Mouse (Mus musculus) testis, postnatal 10 days (tissue): ENCODE measurements at regions not wholly inside any gene's neighbourhood (a gene's known extent, or its start where the extent isn't known, plus 50 kb on each side); places are given as distances from the start of the nearest gene placed in this dataset.

Experiments
- DNase-seq: peaks from one replicate; pipeline ENCODE4 v3.0.0; 2021; ENCODE audit warnings: low spot score

DNA sequence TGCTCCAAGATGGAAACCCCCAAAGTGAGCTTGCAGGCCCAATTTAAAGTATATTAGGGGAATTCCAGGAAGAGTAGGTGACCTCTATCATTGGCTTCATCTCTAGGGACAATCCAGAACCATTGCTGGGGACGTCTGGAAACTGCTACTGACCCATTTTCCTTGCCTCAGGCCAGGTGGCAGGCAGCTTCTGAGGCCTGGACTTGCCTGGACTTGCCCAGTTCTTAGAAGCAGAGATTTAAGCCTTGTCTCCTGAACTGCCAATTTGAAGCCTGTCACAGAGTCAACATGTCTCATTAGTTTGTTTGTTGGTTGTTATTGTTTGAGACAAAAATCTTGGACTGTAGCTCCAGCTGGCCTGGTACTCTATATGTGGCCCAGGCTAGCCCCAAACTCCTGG, 151.1 kb downstream of the Sp3 start:
- no peak for DNase-seq

DNA sequence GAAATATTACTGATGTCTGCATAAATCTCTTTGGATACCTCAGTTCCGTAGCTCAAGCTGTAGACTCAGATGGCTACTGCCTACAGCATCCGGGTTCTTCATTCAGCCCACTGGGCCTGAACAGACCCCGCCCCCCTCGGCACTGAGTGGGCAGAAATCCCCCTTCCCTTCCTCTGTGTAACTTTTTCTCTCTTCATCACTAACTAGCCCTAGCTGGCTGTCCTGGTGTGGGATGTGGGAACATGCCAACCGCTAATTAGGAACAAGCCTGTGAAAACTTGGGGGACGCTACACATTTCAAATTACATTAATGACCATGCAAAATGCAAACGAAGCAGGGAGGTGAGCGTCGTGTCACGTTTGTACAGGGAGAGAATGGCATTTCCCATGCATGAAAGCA, 147.5 kb downstream of the Sp3 start:
- DNase-seq = no peak

DNA sequence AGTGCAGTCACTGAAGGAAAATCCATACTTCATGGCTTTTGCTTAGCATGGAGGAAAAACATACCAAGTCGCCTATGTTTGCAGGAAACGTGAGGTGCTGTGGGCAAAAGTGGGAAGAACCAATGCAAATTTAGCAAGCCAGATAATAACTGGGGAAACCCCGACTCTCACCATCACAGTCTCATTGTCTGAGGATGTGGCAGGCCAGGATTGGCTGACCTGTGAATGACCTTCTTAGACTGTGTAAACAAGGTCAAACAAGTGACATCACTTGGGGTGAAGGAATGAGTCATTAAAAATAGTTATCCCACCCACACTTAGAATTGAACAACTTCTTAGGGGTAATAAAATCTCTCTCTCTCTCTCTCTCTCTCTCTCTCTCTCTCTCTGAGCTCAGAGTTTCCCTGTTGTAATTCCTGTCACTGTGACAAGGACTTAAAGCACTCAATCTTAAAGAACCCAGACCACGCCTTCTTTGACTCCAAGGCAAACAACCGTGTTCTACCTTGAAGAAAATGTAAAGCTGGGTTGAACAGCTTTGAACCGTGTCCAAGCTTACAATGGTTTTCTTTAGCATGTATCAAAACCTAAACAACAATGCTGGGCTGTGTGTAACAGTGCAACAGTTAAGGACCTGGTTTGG, 142.0 kb downstream of the Sp3 start:
- no peak for DNase-seq

DNA sequence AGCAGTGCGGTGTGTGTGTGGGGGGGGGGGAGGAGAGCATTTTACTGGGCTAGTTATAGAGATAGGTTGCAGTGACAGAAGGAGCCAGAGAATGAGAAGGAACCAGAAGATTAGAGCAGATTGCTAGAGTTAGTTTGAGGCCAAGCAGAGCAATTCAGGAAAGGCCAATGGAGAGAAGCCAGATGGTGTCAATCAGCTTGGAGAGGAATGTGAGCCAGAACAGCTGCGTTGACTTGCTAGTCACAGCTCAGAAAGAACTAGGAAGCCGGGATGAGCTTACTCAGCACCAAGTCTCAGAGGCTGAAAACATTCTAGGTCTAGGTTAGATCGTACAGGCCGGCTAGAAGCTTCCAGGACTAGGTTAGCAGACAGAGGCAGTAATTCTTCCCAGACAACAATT, 140.6 kb downstream of the Sp3 start:
- DNase-seq = no peak

DNA sequence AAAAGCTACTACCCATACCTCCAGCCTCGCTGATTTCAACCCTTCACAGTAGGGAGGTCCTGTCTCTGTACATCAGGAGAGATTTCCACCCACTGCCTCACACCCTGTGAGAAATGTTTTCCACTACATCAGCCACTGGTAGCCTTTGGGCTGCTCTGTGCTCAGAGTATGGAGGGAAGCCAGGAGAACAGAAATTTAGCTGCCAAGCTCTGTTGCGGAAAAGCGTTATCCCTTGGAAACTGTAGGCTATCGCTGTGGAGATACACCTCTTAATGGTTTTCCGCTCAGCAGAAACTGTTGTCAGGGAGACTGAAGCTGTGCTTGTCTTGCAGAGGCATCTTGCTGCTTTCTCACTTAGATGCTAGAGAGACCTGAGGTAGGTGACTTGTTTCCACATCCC, 138.9 kb downstream of the Sp3 start:
- DNase-seq = no peak

DNA sequence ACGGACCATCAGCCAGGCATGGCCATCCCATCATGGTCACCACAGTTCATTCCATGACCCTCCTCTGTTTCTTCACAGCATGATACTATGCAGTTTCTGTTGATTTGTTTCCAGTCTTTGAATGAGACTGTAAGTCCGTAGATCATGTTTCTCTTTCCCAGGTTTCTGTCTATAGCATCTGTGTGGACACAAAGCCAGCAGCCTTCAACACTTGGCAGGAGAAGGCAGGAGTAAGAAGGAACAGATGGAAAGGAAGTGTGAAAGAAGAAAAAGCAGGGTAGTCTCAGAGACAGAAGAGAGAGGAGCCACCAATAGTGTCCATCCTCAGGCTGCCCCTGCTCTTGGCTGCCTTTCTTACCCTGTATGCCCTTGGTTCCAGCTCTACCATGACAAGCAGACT, 136.6 kb downstream of the Sp3 start:
- no peak for DNase-seq

DNA sequence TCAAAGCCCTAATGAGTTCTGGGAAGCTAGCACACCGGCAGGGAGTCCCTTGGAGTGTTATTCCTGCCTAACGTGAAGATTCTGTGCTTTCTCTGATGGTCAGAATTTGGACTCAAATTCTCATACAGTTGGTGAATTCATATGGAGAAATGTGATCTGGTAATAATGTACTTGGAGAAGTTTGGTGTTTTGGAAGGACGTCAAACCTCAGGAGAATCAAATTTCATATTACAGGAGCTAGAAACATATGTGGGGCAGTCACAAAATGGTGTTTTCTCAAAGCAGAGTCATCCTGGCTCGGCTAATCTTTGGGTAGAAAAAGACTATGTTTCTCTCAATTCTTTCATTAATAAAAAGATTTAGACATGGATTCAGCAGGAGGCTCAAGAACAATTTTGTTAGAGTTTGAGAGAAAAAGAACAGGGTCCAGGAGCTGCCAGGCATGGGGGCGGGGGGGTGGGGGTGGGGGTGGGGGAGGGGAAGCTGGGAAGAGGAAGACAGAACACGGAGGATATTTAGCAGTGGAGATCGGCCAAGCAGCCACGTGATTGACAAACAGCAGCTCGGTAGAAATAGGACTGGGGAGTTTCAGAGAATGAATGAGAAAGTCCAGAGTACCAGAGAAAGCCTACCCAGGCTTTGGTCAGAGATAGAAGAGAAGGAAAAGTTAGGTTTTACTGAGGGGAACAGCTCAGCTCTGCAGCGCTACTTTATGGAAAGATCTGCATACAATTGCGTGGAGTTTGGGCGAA, 130.6 kb downstream of the Sp3 start:
- no peak for DNase-seq

DNA sequence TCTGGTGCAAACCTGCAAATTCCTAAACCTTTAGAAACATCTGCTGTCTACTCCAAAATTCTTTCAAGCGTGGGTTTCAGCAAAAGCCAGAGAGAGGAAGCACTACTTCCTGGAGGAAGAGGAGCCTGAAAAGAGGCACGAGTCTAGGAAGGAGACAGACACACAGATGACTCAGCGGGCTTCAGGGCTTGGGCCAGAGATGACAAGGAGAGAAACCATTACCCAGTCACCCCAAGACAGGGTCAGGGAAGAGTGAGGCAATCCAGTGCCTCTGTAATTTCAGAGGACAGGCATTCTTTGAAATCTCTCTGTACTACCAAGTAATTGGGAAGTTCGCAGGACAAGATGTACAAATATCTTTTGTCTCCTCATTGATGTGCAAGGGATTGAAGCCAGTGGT, 127.7 kb downstream of the Sp3 start:
- DNase-seq = no peak

DNA sequence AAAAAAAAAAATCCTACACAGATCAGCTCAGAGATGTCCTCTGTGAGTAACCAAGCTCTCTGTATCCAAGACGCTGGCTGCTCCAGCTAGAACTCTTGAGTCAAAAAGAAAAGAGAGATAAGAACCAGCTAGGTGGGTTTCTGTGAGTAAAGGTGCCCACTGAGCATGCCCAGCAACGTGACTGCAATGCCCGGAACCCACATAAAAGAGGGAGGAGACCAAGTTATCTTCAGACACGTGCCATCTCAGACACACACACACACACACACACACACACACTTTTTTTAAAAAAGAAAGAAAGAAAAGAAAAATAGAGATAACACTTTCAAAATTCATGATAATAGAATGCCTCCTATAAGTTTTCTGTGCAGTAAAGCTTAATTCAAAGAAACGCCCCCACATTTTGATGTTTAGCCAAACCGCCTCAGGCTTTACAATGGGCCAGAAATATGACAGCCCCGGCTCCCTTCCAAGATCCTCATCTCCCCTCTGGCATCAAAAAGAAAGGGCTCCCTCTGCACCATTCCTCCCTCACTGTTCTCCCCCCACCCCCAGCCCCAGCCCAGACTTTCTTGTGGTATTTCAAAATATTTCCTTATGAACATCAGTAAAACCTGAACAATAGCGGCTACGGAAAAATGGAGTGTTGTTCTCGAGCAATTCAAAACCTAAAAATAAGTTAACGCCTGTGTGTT, 124.8 kb downstream of the Sp3 start:
- no peak for DNase-seq

DNA sequence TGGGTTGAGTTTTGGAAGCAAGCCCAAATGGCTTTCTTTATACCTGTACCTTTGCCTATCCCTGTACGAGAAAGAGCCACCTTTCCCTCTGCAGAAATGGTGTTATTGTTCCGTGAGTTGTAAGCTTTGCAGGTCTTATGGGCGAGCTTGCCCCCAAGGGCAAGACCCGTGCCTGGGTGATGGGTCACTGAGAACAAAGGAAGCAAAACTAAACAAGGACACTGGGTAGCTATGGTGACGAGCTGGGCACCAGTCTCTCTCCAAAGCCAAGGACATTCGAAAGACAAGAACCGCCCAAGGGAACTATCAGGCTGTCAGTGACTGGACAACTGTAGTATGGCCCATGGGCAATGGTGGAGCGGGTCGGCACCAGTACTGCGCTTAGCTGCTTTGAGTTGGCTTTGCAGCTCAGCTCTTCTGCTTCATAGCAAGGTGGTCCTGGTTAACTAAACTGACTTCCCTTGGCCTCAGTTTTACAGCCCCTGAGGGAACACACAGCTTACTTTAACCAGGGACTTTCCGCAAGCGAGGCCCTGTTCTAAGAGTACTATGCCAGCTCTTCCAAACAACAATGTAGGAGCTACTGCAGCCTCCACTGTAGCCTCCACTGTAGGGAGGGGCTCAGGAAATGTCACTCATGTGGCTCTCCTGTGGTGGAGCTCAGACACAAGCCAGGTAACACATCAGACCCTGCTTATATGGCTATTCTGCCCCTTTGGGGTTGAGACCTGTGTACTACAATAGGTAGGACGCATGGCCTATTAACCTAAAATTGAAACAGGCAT, 124.1 kb downstream of the Sp3 start:
- no peak for DNase-seq

DNA sequence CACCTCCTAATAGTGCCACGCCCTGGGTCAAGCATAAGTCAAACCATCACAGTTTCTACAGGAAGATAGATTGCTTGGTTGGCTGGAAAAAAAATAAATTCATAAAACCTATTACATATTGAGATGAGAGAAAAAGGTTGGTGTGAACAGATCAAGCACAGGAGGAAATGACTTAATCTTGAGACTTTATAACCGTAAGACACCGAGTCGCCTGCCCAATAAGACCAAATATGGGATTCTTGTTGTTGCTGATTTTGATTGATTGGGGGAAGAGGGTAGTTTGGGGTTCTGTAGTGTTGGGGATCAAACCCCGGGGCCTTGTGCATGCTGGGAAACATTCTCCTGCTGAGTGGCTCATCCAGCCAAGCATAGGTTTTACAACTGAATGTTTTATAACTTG, 122.9 kb downstream of the Sp3 start:
- no peak for DNase-seq

DNA sequence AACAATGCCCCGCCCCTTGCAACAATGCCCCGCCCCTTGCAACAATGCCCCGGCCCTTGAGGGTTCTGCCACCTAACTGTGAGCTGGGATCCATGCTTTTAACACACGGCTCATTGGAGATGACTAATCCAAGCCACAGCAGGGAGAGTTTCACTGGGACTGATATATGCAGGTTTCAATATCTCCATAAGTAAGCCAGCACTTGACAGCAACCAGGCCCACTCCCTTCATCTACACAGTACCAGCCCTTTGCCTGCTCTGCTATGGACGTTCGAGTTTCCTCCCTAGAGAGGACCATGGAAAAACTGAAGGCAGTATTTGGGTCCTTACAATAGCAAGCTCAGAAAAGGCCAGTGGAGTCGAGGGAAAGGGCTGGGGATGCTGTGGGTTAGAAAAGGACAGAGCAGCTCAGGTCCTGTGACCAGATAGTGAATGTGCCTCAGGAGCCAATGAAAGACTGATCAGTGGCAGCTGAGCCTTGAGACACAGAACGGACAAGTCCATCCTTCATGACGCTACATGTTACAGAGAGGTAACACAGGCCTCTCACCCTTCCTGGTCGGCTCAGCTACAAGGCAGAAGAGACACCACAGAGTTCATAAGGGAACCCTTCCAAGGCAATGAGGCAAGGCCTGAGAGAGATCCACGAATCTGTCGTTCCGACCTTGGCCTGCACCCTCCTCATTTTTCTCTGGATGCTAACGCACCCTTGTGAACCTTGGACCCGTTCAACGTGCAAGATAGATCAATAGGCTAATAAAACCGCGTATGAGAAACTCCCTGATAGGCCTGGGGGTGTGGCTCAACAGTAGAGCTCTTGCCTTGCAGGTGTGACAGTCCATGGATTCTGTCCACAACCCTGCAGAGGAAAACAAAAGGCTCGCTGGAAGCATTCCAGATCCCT, 114.5 kb downstream of the Sp3 start:
- no peak for DNase-seq

DNA sequence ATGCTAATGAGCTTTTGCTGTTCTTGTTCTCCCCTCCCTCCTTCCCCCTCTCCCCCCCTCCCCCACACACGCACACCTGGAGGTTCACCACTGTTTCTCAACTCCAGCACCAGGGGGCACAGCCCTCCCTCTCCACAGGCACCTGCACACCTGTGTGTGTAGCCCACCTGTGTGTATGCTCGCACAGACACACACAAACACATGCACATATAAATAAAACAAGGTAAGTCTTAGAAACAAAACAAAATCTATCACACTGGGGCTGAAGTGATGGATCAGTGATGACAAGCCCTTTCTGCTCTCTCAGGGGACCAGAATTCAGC, 113.9 kb downstream of the Sp3 start:
- no peak for DNase-seq

DNA sequence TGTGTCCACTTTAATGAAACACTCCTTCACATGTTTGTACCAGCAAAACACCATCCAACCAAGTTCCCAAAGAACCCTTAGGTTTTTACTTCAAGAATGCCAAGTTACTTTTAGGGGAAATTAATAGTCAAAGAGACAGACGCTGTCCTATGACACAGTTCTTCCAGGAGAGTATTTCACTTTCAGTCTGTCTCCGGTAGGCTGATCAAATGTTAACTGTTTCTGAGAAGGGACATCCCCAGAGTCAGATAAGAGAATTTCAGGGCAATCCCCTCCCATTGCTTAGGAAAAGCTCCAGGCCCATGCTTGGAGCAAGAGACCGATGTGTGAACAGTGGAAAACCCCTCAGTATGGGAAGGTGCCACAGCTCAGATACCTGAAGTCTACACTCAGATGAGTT, 112.1 kb downstream of the Sp3 start:
- DNase-seq = no peak

DNA sequence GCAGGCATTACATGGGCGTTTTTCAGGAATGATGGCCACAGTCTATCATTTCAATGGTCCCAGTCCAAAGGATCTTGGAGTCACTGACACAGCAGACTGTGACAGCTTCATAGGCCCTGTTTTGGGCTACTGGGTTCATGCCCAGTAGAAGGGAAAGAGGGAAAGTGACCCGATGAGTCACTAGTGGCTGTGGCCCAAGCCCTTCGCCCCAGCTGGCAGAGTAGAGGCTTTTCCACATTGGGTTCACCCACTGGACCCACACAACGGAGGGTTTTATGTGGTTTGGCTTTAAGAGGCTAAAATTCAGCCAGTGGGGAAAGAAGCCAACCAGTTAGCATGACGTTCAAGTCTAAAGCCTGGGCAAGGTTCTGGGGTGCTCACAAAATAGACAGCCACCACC, 108.4 kb downstream of the Sp3 start:
- DNase-seq = no peak

DNA sequence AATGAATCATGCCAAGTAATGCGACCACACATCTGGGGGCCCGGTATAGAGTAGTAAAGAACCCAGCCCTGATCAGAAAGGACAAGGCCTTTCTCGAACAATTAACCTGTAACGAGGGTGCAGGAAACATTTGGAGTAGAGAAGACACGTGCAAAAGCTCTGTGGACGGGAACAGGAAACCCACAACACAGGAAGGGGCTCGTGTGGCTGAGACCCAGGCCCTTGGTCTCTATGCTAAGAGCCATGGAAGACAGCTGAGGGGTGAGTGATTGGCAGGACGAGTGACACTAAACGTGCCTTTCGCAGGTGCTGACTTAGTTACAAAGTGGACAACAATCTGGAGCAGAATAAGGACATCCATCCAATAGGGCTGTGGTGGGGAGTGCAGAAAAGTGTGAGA, 106.3 kb downstream of the Sp3 start:
- DNase-seq = no peak

DNA sequence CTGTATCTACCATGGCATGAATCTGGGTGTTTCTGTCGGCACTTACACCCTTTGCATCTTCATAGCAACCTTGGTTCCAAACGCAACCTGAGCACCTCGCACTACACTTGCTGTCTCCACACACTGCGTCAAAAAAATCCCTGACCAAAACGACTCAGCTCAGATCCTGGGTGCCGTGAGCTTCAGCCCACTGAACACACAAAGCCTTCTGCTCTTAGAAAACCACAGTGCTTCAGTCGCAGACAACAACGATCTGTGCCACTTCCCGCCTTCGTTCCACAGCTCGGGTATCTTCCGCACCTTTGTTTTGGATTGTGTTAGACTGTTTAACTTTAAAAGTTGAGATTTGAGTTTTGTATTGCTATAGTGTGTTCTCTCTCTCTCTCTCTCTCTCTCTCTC, 105.7 kb downstream of the Sp3 start:
- DNase-seq = no peak

DNA sequence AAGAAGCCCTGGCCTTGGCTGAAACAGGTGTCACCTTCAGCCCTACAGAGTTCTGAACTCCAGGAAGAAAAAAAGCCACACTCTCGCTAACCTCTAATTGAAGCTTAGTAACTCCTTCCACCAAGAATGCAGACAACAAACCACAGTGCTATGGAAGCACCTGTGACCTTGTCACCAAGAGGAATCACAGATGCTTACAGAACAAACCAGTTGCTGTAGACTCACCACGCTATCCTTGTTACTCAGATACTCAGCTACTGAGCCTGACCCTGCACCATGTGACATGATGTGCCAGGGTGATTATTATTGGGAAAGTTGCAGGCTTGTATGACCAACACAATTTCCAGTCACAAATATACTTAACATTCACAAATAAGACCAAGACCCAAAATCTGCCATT, 104.6 kb downstream of the Sp3 start:
- no peak for DNase-seq

DNA sequence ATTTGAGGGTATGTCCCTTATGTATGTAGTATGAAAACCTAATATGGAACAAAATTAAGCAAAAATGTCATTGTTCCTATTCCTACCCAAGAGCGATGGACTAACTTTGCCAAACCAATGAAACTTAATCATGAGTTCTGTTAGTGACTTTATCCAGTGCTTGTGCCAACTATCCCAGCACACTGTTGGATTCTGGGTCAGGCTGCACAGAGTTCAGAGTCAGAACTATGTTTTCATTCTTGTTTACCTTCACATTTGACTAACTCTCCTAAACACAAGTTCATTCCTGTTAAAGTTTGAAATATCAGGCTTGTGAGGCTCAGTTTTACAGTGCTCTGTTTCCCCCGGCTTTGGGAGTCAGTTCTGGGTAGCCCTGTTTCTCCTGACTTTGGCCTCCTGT, 100.2 kb downstream of the Sp3 start:
- DNase-seq = no peak

DNA sequence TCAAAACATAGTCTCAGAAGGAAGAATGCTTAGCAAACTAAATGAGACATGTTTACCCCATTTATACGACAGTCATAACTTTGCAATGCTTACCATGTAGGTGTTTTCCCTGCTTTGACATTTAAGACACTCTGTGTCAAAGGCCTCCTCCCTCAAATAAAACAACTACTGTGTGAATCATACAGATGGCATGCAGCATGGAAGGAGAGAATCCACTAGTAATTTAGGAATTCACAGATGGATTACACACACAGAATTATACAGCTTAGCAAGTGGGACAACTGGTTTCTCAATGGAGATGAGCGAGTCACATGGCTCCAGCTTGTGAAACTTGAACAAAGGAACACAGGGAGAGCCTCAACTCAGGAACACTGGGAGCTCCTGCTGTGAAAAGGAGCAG, 98.7 kb downstream of the Sp3 start:
- DNase-seq = no peak

DNA sequence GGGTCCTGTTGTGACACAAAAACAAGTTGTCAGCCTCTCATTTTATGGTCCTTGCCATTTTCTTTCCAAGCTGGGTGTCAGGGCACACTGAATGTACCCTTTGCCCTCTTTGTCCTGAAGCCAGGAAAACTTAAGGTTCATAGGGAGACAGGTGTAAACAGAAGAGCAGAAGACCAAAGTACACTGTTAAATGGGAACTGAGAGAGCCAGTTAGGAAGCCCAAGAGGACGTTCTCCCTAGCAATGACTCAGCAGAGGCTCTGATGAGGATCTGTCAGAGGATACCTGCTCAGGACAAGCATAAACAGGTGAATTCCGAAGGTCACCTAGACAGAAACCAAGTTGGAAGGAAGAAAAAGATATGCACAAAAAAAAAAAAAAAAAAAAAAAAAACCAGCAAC, 94.0 kb downstream of the Sp3 start:
- no peak for DNase-seq
